Mouse (Mus musculus) small intestine, adult 2 months (tissue): ENCODE measurements around the gene Cdc42ep2.

Experiments
- CTCF ChIP-seq: fragments of 200-500 bp; IDR thresholded peaks from 2 replicates; pipeline ENCODE4 v1.5.1; 2012; ENCODE audit warnings: low read depth, mild to moderate bottlenecking, control low read depth, inconsistent platforms, low read length, moderate library complexity, mixed read lengths; ENCODE audit not compliant: insufficient replicate concordance, insufficient read length; ENCODE audit errors: extremely low read depth
- POLR2A ChIP-seq: fragments of 200-500 bp; IDR thresholded peaks from 2 replicates; pipeline ENCODE4 v1.6.1; 2012; ENCODE audit warnings: low read depth, mild to moderate bottlenecking, control low read depth, inconsistent platforms, low read length, moderate library complexity

- no peak for TF ChIP-seq POLR2A
- no peak for TF ChIP-seq CTCF
Measured at GRCm38 (mm10) chr19:5940173-5940572, 15.6 kb upstream of the Cdc42ep2 start.
